Mouse (Mus musculus) cerebellum, adult 2 months (tissue): ENCODE measurements around the gene Cldn12.

Experiments used
- CTCF ChIP-seq: fragments of 200-500 bp; IDR thresholded peaks from 2 replicates; pipeline ENCODE4 v1.5.1; 2011; ENCODE audit warnings: low read depth, mild to moderate bottlenecking, control low read depth, low read length, moderate library complexity, borderline replicate concordance; ENCODE audit not compliant: insufficient read depth
- POLR2A ChIP-seq: fragments of 200-500 bp; IDR thresholded peaks from 2 replicates; pipeline ENCODE4 v1.6.1; 2011; ENCODE audit warnings: low read length, control low read depth, borderline replicate concordance; ENCODE audit not compliant: insufficient read depth

DNA sequence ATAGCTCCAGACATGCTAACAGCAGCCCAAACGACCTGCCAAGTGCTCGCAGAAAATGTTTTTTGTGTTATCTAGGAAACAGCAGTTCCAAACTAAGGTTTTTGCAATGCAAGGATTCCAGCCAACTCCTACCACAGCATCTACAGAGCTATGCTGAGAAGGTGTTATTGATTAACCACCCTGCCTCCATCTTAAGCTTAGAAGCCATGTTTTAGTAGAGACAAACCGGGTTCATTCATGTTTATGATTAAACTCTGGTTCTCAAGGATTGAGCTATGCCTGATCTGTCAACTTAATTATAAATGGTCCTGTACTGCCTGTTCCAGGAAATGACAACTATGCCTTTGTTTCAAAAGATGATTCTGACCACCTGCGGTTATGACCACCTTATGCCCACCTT lies 38.6 kb downstream of the Cldn12 start:
- TF ChIP-seq CTCF, result no peak
- TF ChIP-seq POLR2A, result no peak
